Mouse (Mus musculus) embryo, embryonic 9.5 days (tissue): ENCODE measurements around the gene Sh3pxd2b.

ENCODE experiments used
- DNase-seq: peaks from one replicate; pipeline ENCODE4 v3.0.0-alpha.2; 2017; ENCODE audit errors: extremely low spot score

Sh3pxd2b gene

DNA sequence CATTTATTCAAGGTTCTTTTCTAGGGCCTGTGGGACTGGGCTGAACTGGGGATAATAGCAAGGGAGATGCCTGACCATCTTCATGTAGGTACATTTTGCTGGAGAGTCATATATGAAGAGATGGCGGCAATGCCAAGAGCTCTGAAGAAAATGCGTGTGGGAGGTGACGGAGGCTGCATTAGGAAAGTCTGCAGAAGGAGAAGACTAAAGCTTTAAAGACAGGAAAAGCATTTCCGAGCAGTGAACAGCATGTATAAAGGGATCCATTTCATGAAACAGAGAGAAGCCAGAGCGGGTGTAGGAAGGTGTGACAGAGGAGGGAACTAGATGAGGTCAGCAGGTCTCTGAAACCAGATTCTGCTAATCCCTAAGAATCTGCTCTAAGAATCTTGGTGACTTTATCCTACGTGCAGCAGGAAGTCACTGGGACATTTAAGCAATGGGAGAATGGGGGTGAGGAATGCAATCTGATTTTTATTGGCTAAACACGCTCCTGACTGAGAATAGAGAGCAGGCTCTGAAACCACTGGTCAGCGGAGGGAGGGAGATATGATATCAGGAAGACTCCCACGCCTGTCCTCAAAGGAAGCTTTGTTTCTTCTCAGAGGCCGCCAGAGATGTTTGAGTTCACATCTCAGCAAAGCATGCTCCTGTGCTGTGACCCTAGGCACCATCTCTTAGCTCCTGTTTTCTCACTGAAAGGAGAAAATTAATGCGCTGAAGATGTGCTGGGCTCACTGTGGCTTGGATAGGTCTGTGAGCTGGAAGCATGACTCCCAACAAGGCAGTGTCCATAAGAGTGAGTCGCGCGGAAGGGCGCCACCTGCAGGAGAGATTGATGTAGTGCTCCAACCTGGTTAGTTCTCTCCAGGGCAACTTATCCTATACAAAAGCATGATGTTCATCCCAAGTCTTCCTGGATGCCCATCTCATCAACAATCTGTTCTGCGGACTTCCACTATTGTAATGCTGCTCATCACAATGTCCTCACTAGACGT is 6.8 kb upstream of the Sh3pxd2b start:
- DNase-seq: peak; percentile 68

- no peak for DNase-seq
Observed at GRCm38 (mm10) chr11:32342770-32343191, 4.8 kb upstream of the Sh3pxd2b start.

- no peak for DNase-seq
Observed at GRCm38 (mm10) chr11:32343350-32343749, 4.3 kb upstream of the Sh3pxd2b start.

- no peak for DNase-seq
Observed at GRCm38 (mm10) chr11:32345504-32346297, 1.9 kb upstream of the Sh3pxd2b start.

- DNase-seq: no peak
Observed at GRCm38 (mm10) chr11:32347264-32347606, 385 bp upstream of the Sh3pxd2b start.

- peak; percentile 27 for DNase-seq
Observed at GRCm38 (mm10) chr11:32348433-32349283, 1.0 kb downstream of the Sh3pxd2b start.

GRCm38 (mm10) chr11:32349284-32349953 is 1.8 kb downstream of the Sh3pxd2b start:
- DNase-seq: no peak

DNA sequence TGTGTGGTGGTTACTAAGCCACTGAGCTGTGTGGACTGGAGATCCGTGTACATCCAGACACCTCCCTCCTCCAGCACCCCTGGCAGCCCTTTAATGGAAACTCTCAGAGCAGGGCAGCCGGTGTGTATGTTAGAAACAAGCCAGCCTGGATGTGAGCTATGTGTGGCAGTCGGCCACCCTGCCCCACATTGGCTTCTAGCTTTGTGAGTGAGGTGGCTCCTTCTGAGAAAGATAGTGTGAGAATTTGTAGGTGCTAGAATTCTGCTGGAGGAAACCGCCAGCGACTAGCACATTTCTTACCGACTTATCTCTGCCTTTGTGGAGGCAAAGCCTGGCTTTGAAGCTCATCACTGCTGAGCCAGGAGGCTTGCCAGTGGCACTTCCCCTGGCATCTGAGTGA is 5.3 kb downstream of the Sh3pxd2b start:
- no peak for DNase-seq

DNA sequence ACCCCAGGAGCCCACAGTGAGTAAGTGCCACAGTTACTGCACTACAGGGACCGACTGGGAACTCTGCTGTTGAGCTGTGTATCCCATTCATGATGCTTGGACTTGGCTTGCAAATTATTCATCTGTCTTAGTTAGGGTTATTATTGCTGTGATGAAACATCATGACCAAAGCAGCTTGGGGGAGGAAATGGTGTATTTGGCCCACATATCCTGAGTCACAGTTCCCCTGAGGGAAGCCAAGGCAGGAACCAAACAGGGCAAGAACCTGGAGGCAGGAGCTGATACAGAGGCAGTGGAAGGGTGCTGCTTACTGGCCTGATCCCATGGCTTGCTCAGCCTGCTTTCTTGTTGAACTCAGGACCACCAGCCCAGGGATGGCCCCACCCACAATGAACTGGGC is 7.8 kb downstream of the Sh3pxd2b start:
- DNase-seq: no peak

DNA sequence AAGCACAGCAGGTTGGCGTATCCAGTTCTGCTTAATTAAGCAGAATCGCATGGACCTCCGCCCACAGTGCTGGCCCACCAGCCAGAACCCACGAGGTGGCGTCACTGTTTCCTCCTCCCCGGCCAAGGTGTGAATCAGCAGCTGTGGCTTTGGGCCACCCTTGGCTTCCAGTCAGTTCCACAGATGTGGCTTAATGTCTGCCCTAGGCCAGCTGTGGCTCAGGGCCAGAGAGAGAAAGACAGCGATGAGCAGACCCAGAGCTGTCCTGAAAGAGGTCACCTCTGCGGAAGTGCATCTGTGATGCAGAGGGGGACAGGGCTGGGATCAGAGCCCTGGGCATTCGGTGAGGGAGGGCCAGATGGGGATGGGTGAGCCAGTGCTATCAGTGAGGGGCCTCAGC is 10.1 kb downstream of the Sh3pxd2b start:
- no peak for DNase-seq

DNA sequence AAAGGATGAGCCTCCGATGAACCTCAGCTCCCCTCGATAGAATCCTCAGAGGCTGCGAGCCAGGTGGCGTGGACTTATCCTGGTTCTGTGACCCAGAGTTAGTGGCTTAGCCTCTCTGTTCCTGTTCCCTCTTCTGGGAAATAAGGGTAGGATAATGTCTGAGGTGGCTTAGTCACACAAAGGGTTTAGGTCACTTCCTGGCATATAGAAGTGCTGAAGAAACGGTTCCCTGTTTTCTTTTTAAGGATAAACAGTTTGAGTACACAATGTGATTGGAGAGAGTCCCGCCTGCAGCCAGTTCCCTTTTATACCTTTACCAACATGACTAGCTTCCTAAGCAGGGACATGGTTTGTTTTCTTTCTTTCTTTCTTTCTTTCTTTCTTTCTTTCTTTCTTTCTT is 10.8 kb downstream of the Sh3pxd2b start:
- DNase-seq: no peak

GRCm38 (mm10) chr11:32359566-32359965 is 11.9 kb downstream of the Sh3pxd2b start:
- DNase-seq: no peak

- no peak for DNase-seq
Observed at GRCm38 (mm10) chr11:32361774-32362173, 14.2 kb downstream of the Sh3pxd2b start.

- no peak for DNase-seq
Observed at GRCm38 (mm10) chr11:32363188-32363587, 15.6 kb downstream of the Sh3pxd2b start.

DNA sequence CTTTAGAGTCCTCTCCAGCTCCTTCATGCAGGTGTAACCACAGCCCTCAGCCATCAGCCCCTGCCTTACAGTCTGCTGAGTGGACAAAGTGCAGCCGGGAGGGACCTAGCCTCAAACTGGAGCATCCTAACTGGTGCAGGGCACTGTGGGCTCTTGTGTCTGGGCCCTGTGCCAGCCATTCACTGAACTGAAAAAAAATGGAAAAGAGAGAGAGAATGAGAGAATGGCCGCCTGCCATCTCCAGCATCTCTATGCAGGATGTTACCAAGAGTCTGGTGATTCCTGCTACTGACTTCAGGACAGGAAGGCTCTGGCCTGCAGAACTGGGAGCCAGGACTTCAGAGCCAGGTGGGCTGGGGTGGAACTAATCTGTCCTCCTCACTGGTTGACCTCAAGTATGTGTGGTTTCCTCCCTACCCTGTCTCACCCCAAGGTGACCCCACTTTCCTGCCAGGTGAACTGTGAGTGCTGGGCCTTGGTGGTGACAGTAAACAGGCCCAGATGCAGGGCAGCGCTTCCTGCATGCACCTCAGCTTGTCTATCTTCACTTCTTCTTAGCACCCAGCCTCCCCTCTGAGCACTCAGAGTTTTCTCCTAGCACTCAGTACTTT is 16.1 kb downstream of the Sh3pxd2b start:
- no peak for DNase-seq

- no peak for DNase-seq
Observed at GRCm38 (mm10) chr11:32364375-32364774, 16.8 kb downstream of the Sh3pxd2b start.

GRCm38 (mm10) chr11:32365498-32365897 is 17.9 kb downstream of the Sh3pxd2b start:
- DNase-seq: no peak

DNA sequence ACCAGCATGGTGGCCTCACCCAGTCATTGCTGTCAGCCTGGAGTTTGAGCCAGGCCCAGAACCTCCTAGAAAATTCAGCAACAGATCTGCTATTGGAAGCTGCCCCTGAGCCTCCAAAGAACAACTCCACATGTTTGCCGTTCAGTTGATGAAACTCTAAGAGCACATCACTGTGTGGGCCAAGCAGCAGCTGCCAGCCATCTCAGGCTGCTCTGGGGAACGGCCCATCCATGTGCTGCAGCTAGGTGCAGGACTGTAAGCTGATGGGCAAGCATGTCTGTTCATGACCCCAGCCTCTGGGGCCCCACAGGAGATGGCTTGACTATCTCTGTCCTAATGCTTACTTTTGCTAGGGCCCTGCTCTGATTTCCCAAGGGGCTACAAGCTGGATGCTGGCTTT is 19.4 kb downstream of the Sh3pxd2b start:
- no peak for DNase-seq

- no peak for DNase-seq
Observed at GRCm38 (mm10) chr11:32368986-32369385, 21.4 kb downstream of the Sh3pxd2b start.

- no peak for DNase-seq
Observed at GRCm38 (mm10) chr11:32370881-32371280, 23.3 kb downstream of the Sh3pxd2b start.
